Mouse (Mus musculus) myocyte (in vitro differentiated cells): ENCODE data around the gene Ndufaf2. TPM values are rescaled to one million over a fixed set of nuclear protein-coding genes. Genes with fewer than 3 reads are reported as not detected.

Source experiments
- H3K27me3 ChIP-seq: one replicate; pipeline ENCODE4 v1.6.1; 2011; ENCODE audit not compliant: control insufficient read depth, insufficient read depth, insufficient read length
- H3K36me3 ChIP-seq: one replicate; pipeline ENCODE4 v1.6.1; 2011; ENCODE audit not compliant: control insufficient read depth, insufficient read depth
- H3K4me2 ChIP-seq: one replicate; pipeline ENCODE4 v1.6.1; 2011; ENCODE audit warnings: low read depth, control low read depth
- H3K4me3 ChIP-seq: one replicate; pipeline ENCODE4 v1.5.1; 2011; ENCODE audit warnings: mild to moderate bottlenecking, control low read depth, moderate library complexity
- H3K79me2 ChIP-seq: one replicate; pipeline ENCODE4 v1.6.1; 2011; ENCODE audit not compliant: control insufficient read depth, insufficient read depth
- H3ac ChIP-seq: one replicate; pipeline ENCODE4 v1.6.1; 2011; ENCODE audit not compliant: control insufficient read depth, insufficient read length
- CEBPB ChIP-seq: IDR thresholded peaks from 2 replicates; pipeline ENCODE4 v1.6.1; 2011; ENCODE audit warnings: mild to moderate bottlenecking, moderate library complexity; ENCODE audit not compliant: poor library complexity, insufficient read depth, severe bottlenecking
- E2F4 ChIP-seq: IDR thresholded peaks from one replicate; pipeline ENCODE4 v1.6.1; 2011; ENCODE audit warnings: mild to moderate bottlenecking, control low read depth, moderate library complexity; ENCODE audit not compliant: insufficient read depth
- MAX ChIP-seq: IDR thresholded peaks from one replicate; pipeline ENCODE4 v1.6.1; 2011; ENCODE audit warnings: low read depth, mild to moderate bottlenecking, control low read depth
- MYOD1 ChIP-seq, 3 experiments: IDR thresholded peaks; one replicate each; pipeline ENCODE4 v1.6.1; 2011; ENCODE audit warnings: control low read depth in 2 of 3, low read depth in 2 of 3, mild to moderate bottlenecking in 2 of 3, moderate library complexity in 1 of 3; ENCODE audit not compliant: insufficient read length in 2 of 3, control insufficient read depth in 1 of 3
- MYOG ChIP-seq, 3 experiments: IDR thresholded peaks; one replicate each; pipeline ENCODE4 v1.6.1; 2011; ENCODE audit warnings: control low read depth in 2 of 3, low read depth in 2 of 3, mild to moderate bottlenecking in 2 of 3; ENCODE audit not compliant: insufficient read length in 2 of 3, control insufficient read depth in 1 of 3, insufficient read depth in 1 of 3
- POLR2A ChIP-seq: IDR thresholded peaks from one replicate; pipeline ENCODE4 v1.6.1; 2011; ENCODE audit warnings: low read depth, mild to moderate bottlenecking, control low read depth, moderate library complexity; ENCODE audit not compliant: insufficient read length
- POLR2AphosphoS2 ChIP-seq: IDR thresholded peaks from one replicate; pipeline ENCODE4 v1.6.1; 2011; ENCODE audit warnings: low read depth, control low read depth; ENCODE audit not compliant: insufficient read length
- REST ChIP-seq: IDR thresholded peaks from one replicate; pipeline ENCODE4 v1.6.1; 2011; ENCODE audit warnings: mild to moderate bottlenecking, control low read depth, moderate library complexity; ENCODE audit not compliant: insufficient read depth, insufficient read length
- SRF ChIP-seq: IDR thresholded peaks from one replicate; pipeline ENCODE4 v1.6.1; 2011; ENCODE audit warnings: low read depth; ENCODE audit not compliant: control insufficient read depth, insufficient read length
- TCF12 ChIP-seq: IDR thresholded peaks from one replicate; pipeline ENCODE4 v1.6.1; 2011; ENCODE audit warnings: mild to moderate bottlenecking, control low read depth; ENCODE audit not compliant: poor library complexity, insufficient read depth, severe bottlenecking
- TCF3 ChIP-seq: IDR thresholded peaks from one replicate; pipeline ENCODE4 v1.6.1; 2011; ENCODE audit warnings: low read depth, control low read depth; ENCODE audit not compliant: insufficient read length
- USF1 ChIP-seq: IDR thresholded peaks from one replicate; pipeline ENCODE4 v1.6.1; 2011; ENCODE audit warnings: low read depth, mild to moderate bottlenecking, control low read depth, moderate library complexity
- polyA plus RNA-seq: library from polyadenylated mRNA; unstranded; fragments of >200 nt; fragmentation: generic; extraction: Trizol; gene quantifications from one replicate; pipeline ENCODE4 v1.2.1, GENCODE M21; 2012; ENCODE audit warnings: missing spikeins

The Ndufaf2 gene
- polyA plus RNA-seq, 1 experiment: 25.4 TPM

DNA sequence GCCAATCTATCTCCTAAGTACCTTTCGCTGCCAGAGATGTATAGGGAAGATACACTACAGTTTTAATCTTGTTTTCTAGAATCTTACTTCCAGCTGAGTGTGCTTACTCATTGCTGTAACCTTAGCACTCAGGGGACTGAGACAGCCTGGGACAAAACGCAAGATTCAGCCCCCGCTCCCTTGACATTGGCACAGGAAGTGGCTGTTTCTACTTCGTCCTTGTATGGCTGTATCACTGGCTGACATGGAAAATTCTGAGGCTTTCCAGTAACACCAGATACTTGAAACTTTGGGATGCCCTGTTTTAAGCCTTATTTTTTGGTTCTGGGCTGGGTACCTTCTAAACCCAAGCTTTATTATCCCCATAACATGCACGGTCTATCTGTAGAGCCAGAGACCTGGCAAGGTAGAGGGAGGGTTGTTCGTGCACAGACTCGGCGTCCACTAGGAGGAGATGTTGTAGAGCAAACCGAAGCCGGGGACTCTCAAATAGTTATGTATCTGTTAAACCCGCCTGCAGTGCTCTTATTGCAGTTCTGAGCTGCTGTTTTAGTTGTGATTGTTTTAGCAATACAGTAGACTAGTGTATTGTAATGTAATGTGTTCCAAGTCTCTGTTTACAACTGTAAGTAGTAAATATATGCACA lies 32.8 kb upstream of the Ndufaf2 start:
- Histone ChIP-seq H3ac (no peak overlapping the region), H3K79me2 (no peaks in the 10 kb centered on the region), H3K4me2 (no peak overlapping the region), H3K27me3 (no peaks in the 10 kb centered on the region), H3K36me3 (peaks cover 9% of the 10 kb centered on the region), H3K4me3 (no peak overlapping the region)
- TF ChIP-seq SRF (no peak), POLR2AphosphoS2 (no peak), TCF3 (no peak), MYOD1 (IDR thresholded peaks at IDR 0.05; ENCODE audit: control insufficient read depth in 1 of 3, insufficient read length in 2 of 3, low read depth in 2 of 3) (no peak), MAX (no peak), USF1 (no peak), REST (no peak), CEBPB (no peak), TCF12 (no peak), MYOG (IDR thresholded peaks at IDR 0.05; ENCODE audit: control insufficient read depth in 1 of 3, insufficient read depth in 1 of 3, insufficient read length in 2 of 3, low read depth in 2 of 3) (no peak), POLR2A (no peak), E2F4 (no peak)

DNA sequence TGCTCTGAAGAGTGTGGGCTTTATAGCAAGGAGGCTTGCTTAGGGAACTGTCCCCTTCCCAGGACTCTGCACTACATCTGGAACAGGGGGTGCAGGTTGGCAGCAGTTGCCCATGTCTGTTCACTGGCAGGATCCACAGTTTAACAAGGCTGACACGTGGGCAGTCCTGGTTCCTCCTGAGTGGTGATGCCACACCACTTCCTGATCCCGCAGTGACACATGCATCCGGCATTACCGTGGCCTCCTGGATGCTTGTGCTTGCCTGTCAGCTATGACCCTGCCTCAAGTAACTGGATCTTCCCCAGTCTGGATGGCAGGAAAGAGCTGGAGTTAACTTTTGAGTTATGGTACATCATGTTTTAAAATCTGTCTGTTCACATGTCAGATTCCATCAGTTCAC lies 29.6 kb upstream of the Ndufaf2 start:
- no peaks in the 10 kb centered on the region for H3K79me2 ChIP-seq
- no peak for TF ChIP-seq MYOD1 (IDR thresholded peaks at IDR 0.05; ENCODE audit: control insufficient read depth in 1 of 3, insufficient read length in 2 of 3, low read depth in 2 of 3)
- no peak for TF ChIP-seq USF1
- TF ChIP-seq SRF: no peak
- TF ChIP-seq REST: no peak
- no peak for TF ChIP-seq MAX
- TF ChIP-seq POLR2AphosphoS2: no peak
- no peak for TF ChIP-seq CEBPB
- TF ChIP-seq MYOG (IDR thresholded peaks at IDR 0.05; ENCODE audit: control insufficient read depth in 1 of 3, insufficient read depth in 1 of 3, insufficient read length in 2 of 3, low read depth in 2 of 3): no peak
- TF ChIP-seq POLR2A: no peak
- no peak for TF ChIP-seq E2F4
- TF ChIP-seq TCF12: no peak
- TF ChIP-seq TCF3: no peak
- peaks cover 10% of the 10 kb centered on the region for H3K36me3 ChIP-seq
- no peaks in the 10 kb centered on the region for H3K27me3 ChIP-seq
- H3ac ChIP-seq: no peak overlapping the region
- H3K4me3 ChIP-seq: no peak overlapping the region
- H3K4me2 ChIP-seq: no peak overlapping the region

DNA sequence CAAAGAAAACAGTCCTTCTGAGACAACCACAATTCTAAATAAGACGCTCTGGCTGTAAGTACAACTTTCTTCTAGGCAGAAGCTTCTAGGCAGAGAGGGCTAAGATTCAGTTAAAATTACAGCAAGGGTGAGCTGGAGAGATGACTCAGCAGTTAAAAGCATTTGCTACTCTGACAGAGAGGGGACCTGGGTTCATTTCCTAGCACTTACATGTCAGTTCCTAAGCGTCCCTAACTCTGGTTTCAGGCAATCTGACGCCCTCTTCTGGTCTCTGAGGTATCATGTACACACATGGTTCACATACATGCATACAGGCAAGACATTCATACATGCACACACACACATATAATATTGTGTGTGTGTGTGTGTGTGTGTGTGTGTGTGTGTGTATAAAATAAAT lies 27.1 kb upstream of the Ndufaf2 start:
- H3K79me2 ChIP-seq: no peaks in the 10 kb centered on the region

DNA sequence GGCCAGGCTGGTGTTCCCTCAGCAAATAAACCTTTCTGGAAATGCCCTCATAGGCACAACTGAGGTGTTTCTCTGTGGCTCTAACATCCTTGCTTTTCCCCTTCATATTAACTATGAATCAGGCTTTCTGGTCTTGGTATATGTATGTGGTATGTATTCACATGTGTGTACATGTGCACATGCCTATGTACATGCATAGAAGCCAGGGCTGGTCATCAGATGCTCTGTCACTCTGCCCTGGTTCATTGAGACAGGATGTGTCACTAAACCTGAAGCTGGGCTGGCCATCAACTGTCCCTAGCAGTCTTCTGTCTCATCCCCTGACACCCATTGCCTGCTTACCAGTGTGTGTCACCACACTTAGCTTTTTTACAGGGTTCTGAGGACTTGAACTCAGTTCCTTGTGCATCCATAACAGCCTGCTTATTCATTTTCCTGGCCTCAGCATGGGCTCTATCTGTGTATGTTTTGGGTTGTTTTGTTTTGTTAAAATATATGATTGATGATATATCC lies 26.4 kb upstream of the Ndufaf2 start:
- H3ac ChIP-seq: no peak overlapping the region
- no peak overlapping the region for H3K4me3 ChIP-seq
- no peak overlapping the region for H3K4me2 ChIP-seq
- no peaks in the 10 kb centered on the region for H3K79me2 ChIP-seq
- TF ChIP-seq CEBPB (no peak), MYOD1 (IDR thresholded peaks at IDR 0.05; ENCODE audit: control insufficient read depth in 1 of 3, insufficient read length in 2 of 3, low read depth in 2 of 3) (no peak), MYOG (IDR thresholded peaks at IDR 0.05; ENCODE audit: control insufficient read depth in 1 of 3, insufficient read depth in 1 of 3, insufficient read length in 2 of 3, low read depth in 2 of 3) (no peak), POLR2A (no peak), USF1 (no peak), E2F4 (no peak), TCF3 (no peak), REST (no peak), SRF (no peak), TCF12 (no peak), MAX (no peak), POLR2AphosphoS2 (no peak)
- H3K27me3 ChIP-seq: no peaks in the 10 kb centered on the region
- H3K36me3 ChIP-seq: peaks cover 26% of the 10 kb centered on the region

More for the DNA sequence above, 27.1 kb upstream of the Ndufaf2 start:
- Histone ChIP-seq H3K27me3 (no peaks in the 10 kb centered on the region), H3K36me3 (peaks cover 26% of the 10 kb centered on the region), H3K4me3 (no peak overlapping the region), H3K4me2 (no peak overlapping the region), H3ac (no peak overlapping the region)
- TF ChIP-seq TCF3 (no peak), MAX (no peak), E2F4 (no peak), SRF (no peak), MYOG (IDR thresholded peaks at IDR 0.05; ENCODE audit: control insufficient read depth in 1 of 3, insufficient read depth in 1 of 3, insufficient read length in 2 of 3, low read depth in 2 of 3) (no peak), POLR2AphosphoS2 (no peak), TCF12 (no peak), MYOD1 (IDR thresholded peaks at IDR 0.05; ENCODE audit: control insufficient read depth in 1 of 3, insufficient read length in 2 of 3, low read depth in 2 of 3) (no peak), REST (no peak), CEBPB (no peak), POLR2A (no peak), USF1 (no peak)
